Mouse (Mus musculus) Patski (cell line): ENCODE measurements around the gene Cisd1. TPM values are rescaled to one million over a fixed set of nuclear protein-coding genes. Genes with fewer than 3 reads are reported as not detected.

ENCODE experiments used
- ATAC-seq: fragments of 100-300 bp; one replicate; pipeline ENCODE4 v1.8.0; 2021
- CTCF ChIA-PET: fragments of 350-600 bp; sonication (Branson Sonifier 250); formaldehyde crosslinking; loops from one replicate; lab custom pipeline; 2022; ENCODE audit warnings: inconsistent platforms; lab: Charles Lee
- POLR2A ChIA-PET: fragments of 350-600 bp; sonication (Branson Sonifier 250); formaldehyde crosslinking; loops from one replicate; lab custom pipeline; 2022; ENCODE audit warnings: antibody characterized with exemption, inconsistent platforms; lab: Charles Lee
- DNase-seq: peaks from one replicate; pipeline ENCODE4 v3.0.0-alpha.2; 2011; ENCODE audit warnings: low read depth, low spot score
- H3K27me3 ChIP-seq: fragments of 371-371 bp; one replicate; pipeline ENCODE4 v1.5.1; 2021
- CTCF ChIP-seq: fragments of 100-300 bp; IDR thresholded peaks from one replicate; pipeline ENCODE4 v1.5.1; 2021
- in situ Hi-C: fragments of 300-500 bp; cut with MboI; formaldehyde crosslinking; loops from 3 replicates; pipeline ENCODE4 v1.11.1; 2018; ENCODE audit warnings: low pct_unique_long_range_greater_than_20kb, mixed read lengths
- polyA plus RNA-seq: library from polyadenylated mRNA; unstranded; gene quantifications from one replicate; pipeline ENCODE4 v1.2.3, GENCODE M21; 2021

Gene Cisd1
- polyA plus RNA-seq, 1 experiment from 2014 or later: 137 TPM

- in situ Hi-C loops: loop anchor here (10.0 kb wide), 1 partner anchor 51 kb away; no protein-coding TSS in a partner anchor
- no peak for TF ChIP-seq CTCF
- ChIA-PET POLR2A (no interaction called here), CTCF (interaction anchor here (1.0 to 2.4 kb wide), 4 partner anchors 10 to 58 kb away, joined by 4 to 12 read pairs (median 5); no protein-coding TSS in a partner anchor)
- DNase-seq (no peak), ATAC-seq (no peak)
- H3K27me3 ChIP-seq: no peaks in the 10 kb centered on the region
Observed at GRCm38 (mm10) chr10:71343567-71344265, 1.0 kb downstream of the Cisd1 start.

GRCm38 (mm10) chr10:71343130-71343529 is 1.6 kb downstream of the Cisd1 start:
- DNase-seq (no peak), ATAC-seq (no peak)
- in situ Hi-C loops: loop anchor here (10.0 kb wide), 1 partner anchor 52 kb away; no protein-coding TSS in a partner anchor
- no peak for TF ChIP-seq CTCF
- ChIA-PET POLR2A (no interaction called here), CTCF (interaction anchor here (1.0 to 1.4 kb wide), 3 partner anchors 9 to 16 kb away, joined by 4 to 6 read pairs (median 4); no protein-coding TSS in a partner anchor)
- H3K27me3 ChIP-seq: no peaks in the 10 kb centered on the region

GRCm38 (mm10) chr10:71342030-71342805 is 2.5 kb downstream of the Cisd1 start:
- TF ChIP-seq CTCF: no peak
- no peak for ATAC-seq
- no peak for DNase-seq
- H3K27me3 ChIP-seq: no peaks in the 10 kb centered on the region
- CTCF ChIA-PET: interaction anchor here (0.7 to 1.4 kb wide), 7 partner anchors 8 to 32 kb away, joined by 3 to 6 read pairs (median 4); no protein-coding TSS in a partner anchor
- POLR2A ChIA-PET: no interaction called here
- in situ Hi-C loops: loop anchor here (10.0 kb wide), 1 partner anchor 53 kb away; no protein-coding TSS in a partner anchor

GRCm38 (mm10) chr10:71341290-71341689 is 3.5 kb downstream of the Cisd1 start:
- DNase-seq: no peak
- in situ Hi-C loops: loop anchor here (10.0 kb wide), 1 partner anchor 54 kb away; no protein-coding TSS in a partner anchor
- POLR2A ChIA-PET: no interaction called here
- H3K27me3 ChIP-seq: no peaks in the 10 kb centered on the region
- no peak for ATAC-seq
- TF ChIP-seq CTCF: no peak
- CTCF ChIA-PET: interaction anchor here (0.7 to 1.3 kb wide), 4 partner anchors 9 to 32 kb away, joined by 3 to 4 read pairs (median 3); no protein-coding TSS in a partner anchor

GRCm38 (mm10) chr10:71340195-71340594 is 4.6 kb downstream of the Cisd1 start:
- DNase-seq (no peak), ATAC-seq (no peak)
- ChIA-PET POLR2A (no interaction called here), CTCF (interaction anchor here (1.7 kb wide), 1 partner anchor 61 kb away, joined by 4 read pairs; no protein-coding TSS in a partner anchor)
- no peak for TF ChIP-seq CTCF
- H3K27me3 ChIP-seq: no peaks in the 10 kb centered on the region
- in situ Hi-C loops: loop anchor here (10.0 kb wide), 1 partner anchor 55 kb away; no protein-coding TSS in a partner anchor

GRCm38 (mm10) chr10:71339463-71339862 is 5.3 kb downstream of the Cisd1 start:
- ChIA-PET CTCF (interaction anchor here (1.7 to 2.4 kb wide), 2 partner anchors 13 to 62 kb away, joined by 4 to 11 read pairs; no protein-coding TSS in a partner anchor), POLR2A (no interaction called here)
- no peak for TF ChIP-seq CTCF
- ATAC-seq (no peak), DNase-seq (no peak)
- in situ Hi-C loops: no loop called here
- H3K27me3 ChIP-seq: no peaks in the 10 kb centered on the region

- DNase-seq: no peak
- ATAC-seq: no peak
- ChIA-PET POLR2A (no interaction called here), CTCF (interaction anchor here (1.1 to 2.4 kb wide), 5 partner anchors 9 to 63 kb away, joined by 3 to 11 read pairs (median 4); partner anchors contain the start of gene Ipmk)
- TF ChIP-seq CTCF: no peak
- no peaks in the 10 kb centered on the region for H3K27me3 ChIP-seq
- in situ Hi-C loops: no loop called here
Observed at GRCm38 (mm10) chr10:71338156-71338905, 6.4 kb downstream of the Cisd1 start.

- POLR2A ChIA-PET: no interaction called here
- CTCF ChIA-PET: interaction anchor here (1.1 to 2.4 kb wide), 4 partner anchors 10 to 63 kb away, joined by 3 to 11 read pairs (median 4); partner anchors contain the start of gene Ipmk
- in situ Hi-C loops: no loop called here
- TF ChIP-seq CTCF: no peak
- no peaks in the 10 kb centered on the region for H3K27me3 ChIP-seq
- DNase-seq (no peak), ATAC-seq (no peak)
Observed at GRCm38 (mm10) chr10:71337733-71338132, 7.0 kb downstream of the Cisd1 start.

GRCm38 (mm10) chr10:71332859-71333258 is 11.9 kb downstream of the Cisd1 start:
- no peak for TF ChIP-seq CTCF
- no peaks in the 10 kb centered on the region for H3K27me3 ChIP-seq
- ChIA-PET CTCF (interaction anchor here (1.2 to 2.8 kb wide), 2 partner anchors 9 to 68 kb away, joined by 3 to 10 read pairs; no protein-coding TSS in a partner anchor), POLR2A (interaction anchor here (0.6 kb wide), 1 partner anchor 191 kb away, joined by 6 read pairs; no protein-coding TSS in a partner anchor)
- in situ Hi-C loops: no loop called here
- DNase-seq (no peak), ATAC-seq (no peak)
